Mouse (Mus musculus): Measurements from ENCODE around the gene Kcnj14.

DNA sequence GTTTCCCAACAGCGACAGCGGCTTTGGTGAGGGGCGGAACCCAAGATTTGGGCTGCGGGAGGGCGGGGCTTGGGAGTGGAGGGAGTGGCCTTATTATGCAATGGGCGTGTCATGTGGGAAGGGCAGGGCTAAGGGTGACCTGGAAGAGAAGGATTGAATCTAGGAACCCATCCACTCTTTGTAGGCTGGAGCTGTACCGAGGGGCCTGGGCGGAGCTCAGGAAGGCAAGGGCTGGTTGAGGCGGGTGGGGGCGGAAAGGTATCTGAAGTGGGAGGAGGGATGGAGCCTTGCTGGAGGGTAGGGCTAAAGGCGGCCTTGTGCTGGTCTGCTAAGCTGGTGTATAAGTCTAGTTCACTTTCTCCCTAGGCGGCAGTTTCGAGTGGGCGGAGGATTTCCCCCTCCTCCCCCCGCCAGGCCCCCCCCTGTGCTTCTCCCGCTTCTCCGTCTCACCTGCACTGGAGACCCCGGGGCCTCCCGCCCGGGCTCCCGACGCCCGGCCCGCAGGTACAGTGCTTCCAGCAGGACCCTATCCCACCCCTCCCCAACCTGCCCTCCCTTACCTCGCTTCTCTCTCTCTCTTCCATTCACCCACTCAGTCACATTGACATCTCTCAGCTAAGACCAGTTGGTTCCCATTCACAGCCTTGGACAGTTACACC lies 23.9 kb downstream of the Kcnj14 start:
- no peak for TF ChIP-seq CTCF (IDR thresholded peaks at IDR 0.05; ENCODE audit: low read depth, low read length)
- TF ChIP-seq POLR2A (IDR thresholded peaks at IDR 0.05; ENCODE audit: extremely low read depth, insufficient read depth, low read length): no peak
